Mouse (Mus musculus) heart, postnatal 0 days (tissue): Measurements from ENCODE around the gene Asb15. TPM values are rescaled to one million over a fixed set of nuclear protein-coding genes. Genes with fewer than 3 reads are reported as not detected.

Source experiments
- ATAC-seq: fragments of 200-750 bp; cut with Nextera tagmentation; 2 replicates; pipeline ENCODE4 v1.8.0; 2017; ENCODE audit warnings: low read depth, moderate number of reproducible peaks, moderate library complexity; ENCODE audit not compliant: insufficient read depth
- DNase-seq: peaks from one replicate; pipeline ENCODE4 v3.0.0-alpha.2; 2016; ENCODE audit warnings: low spot score
- H3K27ac ChIP-seq: fragments of 300-500 bp; sonication (generic); 2 replicates; pipeline ENCODE4 v1.5.1; 2014; ENCODE audit warnings: low read depth, mild to moderate bottlenecking
- H3K27me3 ChIP-seq: fragments of 300-500 bp; sonication (generic); 2 replicates; pipeline ENCODE4 v1.6.1; 2014; ENCODE audit warnings: low read length, mixed read lengths; ENCODE audit not compliant: control insufficient read depth, insufficient read depth
- H3K36me3 ChIP-seq: fragments of 300-500 bp; sonication (generic); replicated peaks from 2 replicates; pipeline ENCODE4 v1.6.1; 2014; ENCODE audit warnings: low read length, mixed read lengths; ENCODE audit not compliant: control insufficient read depth, insufficient read depth
- H3K4me1 ChIP-seq: fragments of 300-500 bp; sonication (generic); 2 replicates; pipeline ENCODE4 v1.6.1; 2014; ENCODE audit warnings: antibody characterized with exemption; ENCODE audit not compliant: control insufficient read depth, insufficient read depth
- H3K4me2 ChIP-seq: fragments of 300-500 bp; sonication (generic); 2 replicates; pipeline ENCODE4 v1.6.1; 2014; ENCODE audit warnings: low read depth, mild to moderate bottlenecking, low read length, moderate library complexity
- H3K4me3 ChIP-seq: fragments of 300-500 bp; sonication (generic); 2 replicates; pipeline ENCODE4 v1.5.1; 2014; ENCODE audit warnings: low read depth, low read length
- H3K9ac ChIP-seq: fragments of 300-500 bp; sonication (generic); replicated peaks from 2 replicates; pipeline ENCODE4 v1.6.1; 2014; ENCODE audit warnings: low read depth, low read length, mixed read lengths
- H3K9me3 ChIP-seq: fragments of 300-500 bp; sonication (generic); replicated peaks from 2 replicates; pipeline ENCODE4 v1.6.1; 2016; ENCODE audit warnings: low read length; ENCODE audit not compliant: control insufficient read depth
- CTCF ChIP-seq: IDR thresholded peaks from 2 replicates; pipeline ENCODE4 v1.5.1; 2016; ENCODE audit warnings: antibody characterized with exemption, control low read depth, low read depth
- EP300 ChIP-seq: IDR thresholded peaks from 2 replicates; pipeline ENCODE4 v1.6.1; 2016; ENCODE audit warnings: antibody characterized with exemption, low read depth
- WGBS: fragments of 180-500 bp; shearing (Covaris S2); extraction: QIAGEN DNeasy Blood & Tissue Kit; methylation state at CpG from one replicate; pipeline ENCODE4 v1.1.7; 2014; 5-methylcytosine and 5-hydroxymethylcytosine counted together
- polyA plus RNA-seq: library from polyadenylated mRNA; unstranded; fragments of >200 nt; fragmentation: Nextera tagmentation; extraction: Ambion mirVana; gene quantifications from 2 replicates; pipeline ENCODE4 v1.2.1, GENCODE M21; 2015
- total RNA-seq: library from RNA; depleted of rRNA; stranded (reverse); fragments of >200 nt; gene quantifications from 2 replicates; pipeline ENCODE4 v1.2.3, GENCODE M21; 2014; ENCODE audit warnings: low replicate concordance

The Asb15 gene
- total and polyA plus RNA-seq, 2 experiments from 2014 or later, result 1.5 TPM

GRCm38 (mm10) chr6:24602351-24602750 is 74.4 kb downstream of the Asb15 start:
- TF ChIP-seq CTCF (no peak), EP300 (no peak)

GRCm38 (mm10) chr6:24602993-24603392 is 75.0 kb downstream of the Asb15 start:
- Histone ChIP-seq H3K27ac (0 out of 2 replicates have a peak overlapping the region, but pooled peaks have one; percentile 97), H3K9me3 (no peaks in the 10 kb centered on the region), H3K4me2 (no peak overlapping the region), H3K9ac (no peak overlapping the region), H3K4me3 (no peak overlapping the region), H3K27me3 (no peaks in the 10 kb centered on the region), H3K4me1 (peaks cover 18% of the 10 kb centered on the region), H3K36me3 (peaks cover 56% of the 10 kb centered on the region)
- ATAC-seq, result no peak
- WGBS, result 76% methylated on average over 5 of the region's 5 CpGs
- TF ChIP-seq EP300, result no peak
- TF ChIP-seq CTCF, result no peak
- no peak for DNase-seq

More at GRCm38 (mm10) chr6:24602351-24602750, 74.4 kb downstream of the Asb15 start:
- Histone ChIP-seq H3K9ac (no peak overlapping the region; the same call in 1 of the 2 replicates), H3K27me3 (no peaks in the 10 kb centered on the region), H3K4me2 (peak overlapping the region; percentile 66), H3K4me3 (peak overlapping the region; percentile 59), H3K27ac (peak overlapping the region; percentile 97), H3K36me3 (peaks cover 50% of the 10 kb centered on the region), H3K9me3 (no peaks in the 10 kb centered on the region), H3K4me1 (peaks cover 18% of the 10 kb centered on the region)
- no peak for DNase-seq
- ATAC-seq, result no peak
- 51% methylated on average over 3 of the region's 3 CpGs for WGBS

- H3K9ac ChIP-seq, result no peak overlapping the region
- H3K4me1 ChIP-seq, result peaks cover 18% of the 10 kb centered on the region
- H3K36me3 ChIP-seq, result peaks cover 56% of the 10 kb centered on the region
- TF ChIP-seq EP300, result no peak
- TF ChIP-seq CTCF, result no peak
- H3K9me3 ChIP-seq, result no peaks in the 10 kb centered on the region
- no peak overlapping the region for H3K27ac ChIP-seq
- DNase-seq (no peak), ATAC-seq (no peak)
- no peaks in the 10 kb centered on the region for H3K27me3 ChIP-seq
- 95% methylated on average over 7 of the region's 7 CpGs for WGBS
- H3K4me2 ChIP-seq, result no peak overlapping the region
- H3K4me3 ChIP-seq, result no peak overlapping the region
Observed at GRCm38 (mm10) chr6:24604289-24604688, 76.3 kb downstream of the Asb15 start.

GRCm38 (mm10) chr6:24605631-24606030 is 77.7 kb downstream of the Asb15 start:
- Histone ChIP-seq H3K27ac (no peak overlapping the region), H3K4me2 (no peak overlapping the region), H3K4me3 (no peak overlapping the region), H3K4me1 (peaks cover 14% of the 10 kb centered on the region), H3K9me3 (no peaks in the 10 kb centered on the region), H3K36me3 (peaks cover 57% of the 10 kb centered on the region), H3K27me3 (no peaks in the 10 kb centered on the region), H3K9ac (no peak overlapping the region)
- DNase-seq (no peak), ATAC-seq (no peak)
- TF ChIP-seq CTCF, result no peak
- 84% methylated on average over 8 of the region's 8 CpGs for WGBS

GRCm38 (mm10) chr6:24606512-24606911 is 78.6 kb downstream of the Asb15 start:
- Histone ChIP-seq H3K4me1 (peaks cover 14% of the 10 kb centered on the region), H3K9ac (no peak overlapping the region), H3K4me3 (no peak overlapping the region), H3K4me2 (no peak overlapping the region), H3K27me3 (no peaks in the 10 kb centered on the region), H3K9me3 (no peaks in the 10 kb centered on the region), H3K36me3 (peaks cover 61% of the 10 kb centered on the region), H3K27ac (0 out of 2 replicates have a peak overlapping the region, but pooled peaks have one; percentile 7)
- TF ChIP-seq EP300 (no peak), CTCF (peak; percentile 22; the same call in 1 of the 2 replicates)
- no peak for ATAC-seq
- WGBS, result 63% methylated on average over 10 of the region's 10 CpGs
- no peak for DNase-seq

- Histone ChIP-seq H3K4me2 (no peak overlapping the region), H3K27ac (no peak overlapping the region), H3K27me3 (no peaks in the 10 kb centered on the region), H3K4me3 (no peak overlapping the region), H3K4me1 (peaks cover 14% of the 10 kb centered on the region), H3K36me3 (peaks cover 57% of the 10 kb centered on the region), H3K9ac (no peak overlapping the region), H3K9me3 (no peaks in the 10 kb centered on the region)
- DNase-seq (no peak), ATAC-seq (no peak)
- no peak for TF ChIP-seq CTCF
- no peak for TF ChIP-seq EP300
- 70% methylated on average over 15 of the region's 15 CpGs for WGBS
Observed at GRCm38 (mm10) chr6:24607531-24607930, 79.6 kb downstream of the Asb15 start.
